Mouse (Mus musculus) cerebellum, adult 2 months (tissue): ENCODE data around the gene Pank4. TPM values are rescaled to one million over a fixed set of nuclear protein-coding genes. Genes with fewer than 3 reads are reported as not detected.

Experiments
- DNase-seq, 2 experiments: peaks; one replicate each; pipeline ENCODE4 v3.0.0; 2021
- H3K27ac ChIP-seq: fragments of 200-500 bp; 2 replicates; pipeline ENCODE4 v1.5.1; 2012; ENCODE audit warnings: low read length, control low read depth, inconsistent platforms; ENCODE audit not compliant: insufficient read depth
- H3K27me3 ChIP-seq: fragments of 200-500 bp; 2 replicates; pipeline ENCODE4 v1.6.1; 2012; ENCODE audit warnings: inconsistent platforms, mild to moderate bottlenecking, low read length, moderate library complexity; ENCODE audit not compliant: control insufficient read depth, insufficient read depth
- H3K4me1 ChIP-seq: fragments of 200-500 bp; 2 replicates; pipeline ENCODE4 v1.6.1; 2011; ENCODE audit warnings: low read length; ENCODE audit not compliant: control insufficient read depth, insufficient read depth
- H3K4me3 ChIP-seq: fragments of 200-500 bp; replicated peaks from 2 replicates; pipeline ENCODE3; 2011; ENCODE audit warnings: mild to moderate bottlenecking, low read depth, low read length, control low read depth; ENCODE audit not compliant: insufficient read depth
- CTCF ChIP-seq: fragments of 200-500 bp; IDR thresholded peaks from 2 replicates; pipeline ENCODE4 v1.5.1; 2011; ENCODE audit warnings: low read depth, mild to moderate bottlenecking, control low read depth, low read length, moderate library complexity, borderline replicate concordance; ENCODE audit not compliant: insufficient read depth
- POLR2A ChIP-seq: fragments of 200-500 bp; IDR thresholded peaks from 2 replicates; pipeline ENCODE4 v1.6.1; 2011; ENCODE audit warnings: low read length, control low read depth, borderline replicate concordance; ENCODE audit not compliant: insufficient read depth
- WGBS: fragments of 180-500 bp; shearing (Covaris S2); methylation state at CpG from one replicate; pipeline ENCODE4 v1.1.7; 2018; 5-methylcytosine and 5-hydroxymethylcytosine counted together
- polyA plus RNA-seq: library from polyadenylated mRNA; depleted of rRNA; stranded (reverse); fragments of >200 nt; gene quantifications from 2 replicates; pipeline ENCODE4 v1.2.3, GENCODE M21; 2012

Pank4 gene
- polyA plus RNA-seq, 1 experiment, result 85.5 TPM

DNA sequence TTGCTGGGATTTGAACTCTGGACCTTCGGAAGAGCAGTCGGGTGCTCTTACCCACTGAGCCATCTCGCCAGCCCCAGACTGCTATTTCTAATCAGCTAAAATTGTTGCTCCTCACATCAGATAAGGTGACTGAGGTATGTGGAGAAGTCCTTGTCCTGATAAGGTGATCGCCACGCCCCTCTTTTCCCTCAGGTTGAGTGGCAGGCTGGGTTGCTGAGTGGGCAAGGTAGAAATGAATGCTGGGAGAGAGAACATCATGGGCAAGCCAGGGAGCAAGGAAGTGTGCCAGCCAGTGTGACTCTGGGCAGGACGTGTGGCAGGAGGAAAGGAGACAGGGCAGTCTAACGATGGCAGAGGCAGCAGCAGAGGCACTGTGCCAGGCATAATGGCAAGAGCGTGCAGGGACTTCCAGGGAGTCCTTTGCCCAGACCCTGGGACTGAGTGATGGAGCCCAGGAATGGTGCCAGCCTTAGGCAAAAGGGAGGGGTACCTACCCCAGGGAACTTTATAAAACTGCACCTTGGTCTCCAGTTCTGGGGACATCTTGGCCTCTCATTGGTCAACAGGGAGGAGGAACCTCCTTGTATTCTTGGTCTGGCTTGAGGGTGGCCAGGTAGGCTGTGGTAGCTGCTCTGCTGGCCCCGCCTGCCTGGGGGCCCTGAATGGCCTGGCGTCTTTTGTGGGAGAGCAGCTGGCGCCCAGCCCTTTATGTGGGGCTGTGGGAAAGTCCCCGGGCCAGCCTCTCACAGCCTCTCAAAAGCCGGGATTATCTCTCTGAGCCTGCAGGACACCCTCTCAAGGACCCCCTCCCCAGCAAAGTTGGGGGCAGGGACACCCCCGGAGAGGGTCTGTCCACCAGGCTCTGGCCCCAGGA lies 15.6 kb upstream of the Pank4 start:
- no peak for TF ChIP-seq POLR2A
- TF ChIP-seq CTCF, result no peak
- no peak for DNase-seq
- no peak overlapping the region for H3K4me3 ChIP-seq
- no peak overlapping the region for H3K27ac ChIP-seq
- H3K27me3 ChIP-seq, result no peaks in the 10 kb centered on the region; the same call in 1 of the 2 replicates
- peaks cover 11% of the 10 kb centered on the region for H3K4me1 ChIP-seq
- 24% methylated on average over 14 of the region's 14 CpGs for WGBS

DNA sequence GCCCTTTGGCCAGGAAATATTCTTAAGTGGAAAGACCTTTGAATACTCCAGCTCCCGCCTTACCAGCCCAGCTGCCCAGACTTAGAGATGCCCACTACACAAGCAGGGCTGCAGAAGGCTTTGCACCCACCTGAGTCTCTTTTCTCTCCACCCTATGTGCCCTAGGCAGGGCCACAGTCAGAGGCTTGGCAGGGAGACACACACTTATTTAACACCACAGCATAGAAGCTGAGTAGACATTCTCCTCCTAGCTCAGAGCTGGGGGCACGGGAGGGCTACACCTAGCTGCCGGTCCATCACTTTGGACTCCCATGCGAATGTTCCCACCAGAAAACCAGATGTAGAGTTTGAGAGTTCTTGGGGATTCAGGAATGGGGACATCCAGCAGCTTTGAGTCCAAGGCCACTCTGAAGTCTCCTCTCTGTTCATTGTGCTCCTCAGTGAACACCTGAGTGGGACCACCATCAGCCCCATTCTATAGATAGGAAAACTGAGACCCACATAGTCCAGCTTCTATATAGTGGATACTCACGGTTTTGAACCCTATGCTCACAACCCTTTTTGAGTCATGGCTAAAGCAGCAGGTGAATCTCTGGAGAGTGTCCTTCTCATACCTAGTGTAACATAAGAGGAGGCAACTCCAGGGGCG lies 14.9 kb upstream of the Pank4 start:
- Histone ChIP-seq H3K27me3 (no peaks in the 10 kb centered on the region; the same call in 1 of the 2 replicates), H3K4me1 (peaks cover 14% of the 10 kb centered on the region), H3K4me3 (no peak overlapping the region), H3K27ac (no peak overlapping the region)
- TF ChIP-seq POLR2A (no peak), CTCF (no peak)
- DNase-seq, result no peak
- WGBS, result 41% methylated on average over 6 of the region's 6 CpGs

DNA sequence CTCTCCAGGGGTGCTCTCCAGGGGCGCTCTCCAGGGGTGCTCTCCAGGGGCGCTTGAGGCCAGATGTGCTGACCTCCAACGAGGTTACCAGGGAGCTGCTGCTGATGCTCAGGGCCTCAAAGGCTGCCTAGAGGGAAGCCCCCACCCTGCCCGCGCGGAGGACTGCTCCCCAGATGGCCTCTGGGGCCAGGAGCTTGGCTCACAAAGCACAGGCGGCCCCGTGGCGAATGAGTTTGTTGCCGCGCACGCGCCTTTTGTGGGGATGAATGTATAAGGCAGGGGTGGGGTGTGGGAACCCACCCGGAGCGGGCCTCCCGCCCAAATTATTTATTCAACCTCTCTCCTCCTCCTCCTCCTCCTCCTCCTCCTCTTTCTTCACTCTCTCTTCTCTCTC lies 14.3 kb upstream of the Pank4 start:
- Histone ChIP-seq H3K4me1 (peaks cover 14% of the 10 kb centered on the region), H3K27me3 (no peaks in the 10 kb centered on the region; the same call in 1 of the 2 replicates), H3K27ac (no peak overlapping the region), H3K4me3 (no peak overlapping the region)
- 9% methylated on average over 16 of the region's 16 CpGs for WGBS
- TF ChIP-seq POLR2A (no peak), CTCF (no peak)
- no peak for DNase-seq

- peak; percentile 11 to 13 for DNase-seq
- Histone ChIP-seq H3K4me1 (peaks cover 19% of the 10 kb centered on the region), H3K27ac (no peak overlapping the region), H3K4me3 (no peak overlapping the region), H3K27me3 (no peaks in the 10 kb centered on the region; the same call in 1 of the 2 replicates)
- TF ChIP-seq POLR2A (no peak), CTCF (no peak)
- 1% methylated on average over 26 of the region's 26 CpGs for WGBS
Observed at GRCm38 (mm10) chr4:154952461-154953241, 11.3 kb upstream of the Pank4 start.

- Histone ChIP-seq H3K27me3 (no peaks in the 10 kb centered on the region), H3K4me1 (peaks cover 30% of the 10 kb centered on the region), H3K27ac (no peak overlapping the region), H3K4me3 (no peak overlapping the region)
- no peak for DNase-seq
- WGBS, result 66% methylated on average over 9 of the region's 9 CpGs
- TF ChIP-seq CTCF (no peak), POLR2A (no peak)
Observed at GRCm38 (mm10) chr4:154956604-154957003, 7.3 kb upstream of the Pank4 start.

GRCm38 (mm10) chr4:154957289-154957993 lies 6.5 kb upstream of the Pank4 start:
- no peaks in the 10 kb centered on the region for H3K27me3 ChIP-seq
- H3K4me3 ChIP-seq, result no peak overlapping the region
- H3K4me1 ChIP-seq, result peaks cover 31% of the 10 kb centered on the region
- TF ChIP-seq POLR2A, result no peak
- H3K27ac ChIP-seq, result no peak overlapping the region
- WGBS, result 65% methylated on average over 13 of the region's 13 CpGs
- DNase-seq, result no peak

GRCm38 (mm10) chr4:154958171-154958570 lies 5.8 kb upstream of the Pank4 start:
- H3K27ac ChIP-seq, result no peak overlapping the region
- peak; percentile 69 to 81 for DNase-seq
- no peaks in the 10 kb centered on the region for H3K27me3 ChIP-seq
- TF ChIP-seq CTCF (no peak), POLR2A (no peak)
- H3K4me1 ChIP-seq, result peaks cover 29% of the 10 kb centered on the region
- WGBS, result 2% methylated on average over 15 of the region's 15 CpGs
- H3K4me3 ChIP-seq, result no peak overlapping the region
